Mouse (Mus musculus) embryonic facial prominence, embryonic 13.5 days (tissue): ENCODE measurements around the gene Frem1. TPM values are rescaled to one million over a fixed set of nuclear protein-coding genes. Genes with fewer than 3 reads are reported as not detected.

Experiments
- ATAC-seq: fragments of 200-750 bp; cut with Nextera tagmentation; 2 replicates; pipeline ENCODE4 v1.8.0; 2017; ENCODE audit warnings: low read depth; ENCODE audit not compliant: insufficient number of reproducible peaks, insufficient read depth, low FRiP score, low TSS enrichment
- H3K27ac ChIP-seq: fragments of 300-500 bp; sonication (generic); 2 replicates; pipeline ENCODE4 v1.5.1; 2015; ENCODE audit warnings: moderate library complexity, mild to moderate bottlenecking, inconsistent platforms
- H3K27me3 ChIP-seq: fragments of 300-500 bp; sonication (generic); 2 replicates; pipeline ENCODE4 v1.6.1; 2015; ENCODE audit warnings: mild to moderate bottlenecking, inconsistent platforms
- H3K36me3 ChIP-seq: fragments of 300-500 bp; sonication (generic); 2 replicates; pipeline ENCODE4 v1.6.1; 2015; ENCODE audit warnings: mild to moderate bottlenecking, inconsistent platforms
- H3K4me1 ChIP-seq: fragments of 300-500 bp; sonication (generic); 2 replicates; pipeline ENCODE4 v1.6.1; 2015; ENCODE audit warnings: inconsistent platforms
- H3K4me2 ChIP-seq: fragments of 300-500 bp; sonication (generic); 2 replicates; pipeline ENCODE4 v1.6.1; 2015; ENCODE audit warnings: moderate library complexity, mild to moderate bottlenecking, inconsistent platforms
- H3K4me3 ChIP-seq: fragments of 300-500 bp; sonication (generic); 2 replicates; pipeline ENCODE4 v1.5.1; 2015; ENCODE audit warnings: mild to moderate bottlenecking, inconsistent platforms
- H3K9ac ChIP-seq: fragments of 300-500 bp; sonication (generic); 2 replicates; pipeline ENCODE4 v1.6.1; 2015; ENCODE audit warnings: mild to moderate bottlenecking, inconsistent platforms
- H3K9me3 ChIP-seq: fragments of 300-500 bp; sonication (generic); 2 replicates; pipeline ENCODE4 v1.6.1; 2016; ENCODE audit warnings: inconsistent platforms
- WGBS: fragments of 180-500 bp; shearing (Covaris S2); methylation state at CpG from one replicate; pipeline ENCODE4 v1.1.7; 2015; ENCODE audit warnings: mixed read lengths; 5-methylcytosine and 5-hydroxymethylcytosine counted together
- polyA plus RNA-seq: library from polyadenylated mRNA; unstranded; fragments of >200 nt; fragmentation: Nextera tagmentation; extraction: Ambion mirVana; gene quantifications from 2 replicates; pipeline ENCODE4 v1.2.1, GENCODE M21; 2015

The Frem1 gene
- polyA plus RNA-seq, 1 experiment from 2014 or later = 23.2 TPM

DNA sequence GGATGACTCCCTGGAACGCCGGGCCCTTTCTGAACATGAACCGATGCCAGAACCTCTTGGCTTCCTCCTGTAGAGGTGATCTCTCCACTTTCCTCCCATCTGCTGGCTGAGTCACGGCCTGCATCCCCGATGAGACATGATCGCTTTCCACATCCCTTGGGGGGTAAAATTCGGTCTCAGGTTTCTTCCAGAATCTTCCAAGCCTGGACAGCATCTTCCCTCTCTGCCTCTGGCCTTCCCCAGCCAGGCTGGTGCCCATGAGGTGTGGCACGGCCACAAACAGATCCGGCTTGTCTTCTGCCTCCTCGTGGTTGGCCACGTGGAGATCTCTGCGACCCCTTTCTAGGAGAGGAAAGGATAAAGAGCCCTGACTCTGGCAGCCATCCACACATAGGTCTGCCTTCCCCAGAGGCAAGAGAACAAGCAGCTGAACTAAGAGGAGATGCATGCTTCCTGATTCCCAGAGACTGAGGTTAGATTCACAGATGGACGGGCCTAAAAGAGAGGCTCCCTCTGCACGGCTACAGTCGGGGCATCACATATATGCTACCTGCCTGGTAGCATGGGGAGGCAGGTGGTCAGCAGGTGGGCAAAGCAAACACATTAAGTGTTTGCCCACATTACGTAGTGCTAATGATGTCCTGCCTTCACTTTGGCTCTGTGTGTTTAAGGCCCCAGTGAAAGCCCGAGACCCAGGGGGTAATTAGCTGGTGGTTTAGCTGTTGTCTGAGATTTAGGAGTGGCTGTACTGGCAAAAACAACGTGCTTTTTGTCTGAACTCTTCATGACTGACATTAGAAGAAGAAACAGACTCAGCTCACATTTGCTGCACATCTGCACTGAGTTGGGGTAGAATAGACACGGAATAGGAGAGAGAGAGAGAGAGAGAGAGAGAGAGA, 167.3 kb downstream of the Frem1 start, which contains the start of gene Cer1:
TSS of gene Cer1 (minus strand) at position 513 of the 899 bp plus-strand sequence.
- Histone ChIP-seq H3K36me3 (no peaks in the 10 kb centered on the region), H3K4me2 (no peak within 1 kb of the TSS), H3K4me3 (no peak within 1 kb of the TSS), H3K27ac (peak within 1 kb of the TSS; percentile 34; the same call in 1 of the 2 replicates), H3K4me1 (peaks cover 24% of the 10 kb centered on the region), H3K27me3 (no peaks in the 10 kb centered on the region), H3K9me3 (no peaks in the 10 kb centered on the region), H3K9ac (no peak within 1 kb of the TSS)
- ATAC-seq = no peak
- 55% methylated on average over 18 of the region's 19 CpGs for WGBS

DNA sequence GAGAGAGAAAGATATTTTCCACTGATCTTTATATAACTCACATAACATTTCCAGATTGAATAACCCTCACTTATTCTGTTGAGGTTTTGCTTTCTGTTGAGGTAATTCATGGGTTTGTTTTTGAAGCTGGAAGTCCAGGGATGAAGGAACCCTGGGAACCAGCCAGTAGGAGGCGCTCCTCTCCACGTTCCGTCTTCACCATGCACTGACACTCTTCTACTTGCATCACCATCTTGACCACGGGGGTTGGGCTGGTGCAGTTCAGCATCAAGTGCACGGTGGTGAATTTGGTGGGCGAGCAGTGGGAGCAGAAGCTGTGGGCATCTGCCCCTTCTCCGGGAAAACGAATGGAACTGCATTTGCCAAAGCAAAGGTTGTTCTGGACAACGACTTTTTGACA, 169.6 kb downstream of the Frem1 start:
- H3K4me1 ChIP-seq = peaks cover 17% of the 10 kb centered on the region
- 89% methylated on average over 9 of the region's 9 CpGs for WGBS

DNA sequence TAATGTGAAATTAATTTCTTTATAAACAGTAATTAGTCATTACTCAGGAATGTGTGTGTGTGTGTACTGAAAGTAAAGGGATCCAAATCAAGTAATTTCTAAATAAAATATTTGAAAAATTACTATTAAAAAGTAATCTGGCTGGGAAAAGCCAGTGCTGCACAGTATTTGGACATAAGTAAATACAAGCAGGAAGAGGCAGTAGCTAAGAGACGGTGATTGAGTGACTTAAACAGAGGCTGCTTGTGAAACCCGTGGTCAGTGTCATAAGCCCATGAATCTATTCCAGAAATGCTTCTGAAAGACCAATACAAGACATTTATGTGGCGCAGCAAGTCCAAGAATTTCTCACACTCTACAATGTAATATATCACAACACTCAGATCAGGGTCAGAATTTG, 170.8 kb downstream of the Frem1 start:
- H3K4me2 ChIP-seq = no peak overlapping the region
- H3K36me3 ChIP-seq = no peaks in the 10 kb centered on the region
- no peak overlapping the region for H3K4me3 ChIP-seq
- no peaks in the 10 kb centered on the region for H3K27me3 ChIP-seq
- peaks cover 17% of the 10 kb centered on the region for H3K4me1 ChIP-seq
- ATAC-seq = no peak
- H3K9ac ChIP-seq = no peak overlapping the region
- no peaks in the 10 kb centered on the region for H3K9me3 ChIP-seq
- no peak overlapping the region for H3K27ac ChIP-seq
- WGBS = 82% methylated on average over 3 of the region's 3 CpGs

More for the DNA sequence above, 169.6 kb downstream of the Frem1 start:
- no peak overlapping the region for H3K9ac ChIP-seq
- H3K9me3 ChIP-seq = no peaks in the 10 kb centered on the region
- no peak overlapping the region for H3K4me2 ChIP-seq
- H3K27me3 ChIP-seq = no peaks in the 10 kb centered on the region
- H3K4me3 ChIP-seq = no peak overlapping the region
- H3K27ac ChIP-seq = no peak overlapping the region
- no peaks in the 10 kb centered on the region for H3K36me3 ChIP-seq
- no peak for ATAC-seq

- no peak for ATAC-seq
- Histone ChIP-seq H3K27me3 (no peaks in the 10 kb centered on the region), H3K36me3 (no peaks in the 10 kb centered on the region), H3K4me1 (peaks cover 10% of the 10 kb centered on the region), H3K4me2 (no peak overlapping the region), H3K4me3 (no peak overlapping the region), H3K9me3 (no peaks in the 10 kb centered on the region), H3K9ac (no peak overlapping the region), H3K27ac (no peak overlapping the region)
- 80% methylated on average over 2 of the region's 2 CpGs for WGBS
These were observed 171.9 kb downstream of the Frem1 start for GRCm38 (mm10) chr4:82880243-82880642.

DNA sequence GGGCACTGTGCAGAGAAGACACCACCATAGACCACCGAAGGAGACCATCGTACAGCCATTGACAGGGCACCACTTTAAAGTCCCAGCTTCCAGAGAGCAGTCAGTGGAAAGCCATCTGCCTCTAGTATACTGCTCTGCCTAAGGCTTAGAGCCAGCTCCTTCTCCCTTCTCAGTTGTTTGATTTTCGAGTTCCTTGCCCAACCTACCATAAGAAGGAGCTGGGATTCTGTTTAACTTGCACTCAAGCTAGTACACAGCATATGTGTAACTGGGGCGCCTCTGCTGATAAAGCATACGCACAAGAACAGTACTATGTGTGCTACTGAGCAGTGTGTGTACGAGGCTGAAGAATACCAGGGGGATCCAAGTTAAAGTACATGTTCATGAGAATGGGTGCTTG, 173.0 kb downstream of the Frem1 start:
- WGBS = 83% methylated on average over 6 of the region's 6 CpGs
- ATAC-seq = no peak
- Histone ChIP-seq H3K36me3 (no peaks in the 10 kb centered on the region), H3K27me3 (no peaks in the 10 kb centered on the region), H3K4me3 (no peak overlapping the region), H3K27ac (no peak overlapping the region), H3K4me2 (no peak overlapping the region), H3K9me3 (no peaks in the 10 kb centered on the region), H3K4me1 (0 out of 2 replicates have a peak, but pooled peaks cover 3% of the 10 kb centered on the region), H3K9ac (no peak overlapping the region)

DNA sequence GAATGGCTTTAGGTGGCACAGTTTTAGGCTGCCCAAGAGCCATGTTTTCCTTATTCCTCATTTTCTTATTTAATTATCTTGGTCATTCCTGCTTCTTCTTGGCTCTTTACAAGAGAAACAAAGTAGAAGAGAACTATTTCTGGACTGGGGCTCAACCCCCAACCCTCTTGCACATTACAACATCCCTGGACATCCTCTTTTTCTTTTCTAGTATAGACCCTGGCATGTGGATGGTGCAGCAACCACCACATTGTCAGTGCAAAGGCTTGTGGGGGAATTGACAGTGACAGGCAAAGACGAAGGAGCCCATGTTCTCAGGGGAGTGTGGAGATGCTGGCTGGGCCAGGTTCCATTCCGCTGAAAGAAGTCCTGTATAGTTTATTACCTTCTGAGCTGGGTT, 175.5 kb downstream of the Frem1 start:
- peaks cover 15% of the 10 kb centered on the region for H3K4me1 ChIP-seq
- H3K27me3 ChIP-seq = no peaks in the 10 kb centered on the region

GRCm38 (mm10) chr4:82875532-82875931, 176.6 kb downstream of the Frem1 start:
- Histone ChIP-seq H3K4me3 (no peak overlapping the region), H3K9ac (no peak overlapping the region), H3K4me2 (no peak overlapping the region), H3K4me1 (peaks cover 15% of the 10 kb centered on the region), H3K27me3 (no peaks in the 10 kb centered on the region), H3K9me3 (no peaks in the 10 kb centered on the region), H3K27ac (no peak overlapping the region), H3K36me3 (no peaks in the 10 kb centered on the region)
- no peak for ATAC-seq
- whole genome bisulfite sequencing = 49% methylated on average over 4 of the region's 4 CpGs

More for the DNA sequence above, 175.5 kb downstream of the Frem1 start:
- ATAC-seq = no peak
- no peak overlapping the region for H3K4me3 ChIP-seq
- H3K36me3 ChIP-seq = no peaks in the 10 kb centered on the region
- no peaks in the 10 kb centered on the region for H3K9me3 ChIP-seq
- 85% methylated on average over 2 of the region's 2 CpGs for WGBS
- no peak overlapping the region for H3K9ac ChIP-seq
- H3K4me2 ChIP-seq = no peak overlapping the region
- no peak overlapping the region for H3K27ac ChIP-seq

- no peak for ATAC-seq
- Histone ChIP-seq H3K4me3 (no peak overlapping the region), H3K4me2 (no peak overlapping the region), H3K27me3 (no peaks in the 10 kb centered on the region), H3K9ac (no peak overlapping the region), H3K4me1 (peaks cover 15% of the 10 kb centered on the region), H3K9me3 (no peaks in the 10 kb centered on the region), H3K27ac (no peak overlapping the region), H3K36me3 (no peaks in the 10 kb centered on the region)
- 57% methylated on average over 4 of the region's 4 CpGs for WGBS
These were observed 177.3 kb downstream of the Frem1 start for GRCm38 (mm10) chr4:82874791-82875190.

DNA sequence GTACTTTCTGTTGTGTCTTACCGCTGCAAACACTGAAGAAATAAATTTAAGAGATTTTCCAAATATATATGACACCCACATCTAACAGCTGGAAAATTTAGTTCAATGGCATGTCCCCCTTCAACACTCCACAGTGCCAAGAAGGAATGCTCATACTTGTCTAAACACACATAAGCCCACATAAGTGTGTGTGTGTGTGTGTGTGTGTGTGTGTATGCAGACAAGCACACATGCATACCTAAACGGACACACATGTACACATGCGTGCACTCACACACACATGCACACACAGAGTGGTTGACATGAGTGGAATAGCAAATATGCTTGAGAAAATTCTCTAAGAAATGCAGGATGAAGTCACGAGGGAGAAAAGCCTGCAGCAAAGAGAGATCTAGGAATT, 179.6 kb downstream of the Frem1 start:
- WGBS = 71% methylated on average over 4 of the region's 4 CpGs
- H3K4me2 ChIP-seq = no peak overlapping the region

DNA sequence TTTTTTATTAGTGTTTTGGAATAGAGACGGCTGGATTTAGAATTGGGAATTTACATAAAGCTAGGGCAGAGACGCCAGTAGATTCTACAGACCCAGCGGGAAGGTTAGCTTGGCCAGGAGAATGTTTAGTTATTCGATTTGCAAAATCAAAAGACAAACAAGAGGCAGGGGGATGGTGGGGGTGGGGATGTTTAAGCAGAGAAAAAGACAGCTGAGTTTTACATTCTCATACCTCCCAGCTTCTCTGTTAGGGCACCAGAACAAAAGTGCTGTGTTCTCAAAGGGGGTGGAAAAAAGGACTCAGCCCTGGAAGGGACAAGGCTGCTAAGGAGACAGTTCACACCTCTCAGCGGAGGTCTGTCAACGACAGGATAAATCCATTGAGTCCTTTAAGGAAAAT, 180.0 kb downstream of the Frem1 start:
- Histone ChIP-seq H3K4me2 (no peak overlapping the region), H3K27me3 (no peaks in the 10 kb centered on the region), H3K4me1 (peaks cover 15% of the 10 kb centered on the region), H3K9me3 (no peaks in the 10 kb centered on the region), H3K27ac (no peak overlapping the region), H3K4me3 (no peak overlapping the region), H3K36me3 (no peaks in the 10 kb centered on the region), H3K9ac (no peak overlapping the region)
- no peak for ATAC-seq
- 35% methylated on average over 6 of the region's 6 CpGs for whole genome bisulfite sequencing

More for the DNA sequence above, 179.6 kb downstream of the Frem1 start:
- ATAC-seq = no peak
- no peak overlapping the region for H3K4me3 ChIP-seq
- H3K36me3 ChIP-seq = no peaks in the 10 kb centered on the region
- 0 out of 2 replicates have a peak overlapping the region, but pooled peaks have one; percentile 22 for H3K27ac ChIP-seq
- peaks cover 15% of the 10 kb centered on the region for H3K4me1 ChIP-seq
- H3K9ac ChIP-seq = no peak overlapping the region
- no peaks in the 10 kb centered on the region for H3K9me3 ChIP-seq
- no peaks in the 10 kb centered on the region for H3K27me3 ChIP-seq

DNA sequence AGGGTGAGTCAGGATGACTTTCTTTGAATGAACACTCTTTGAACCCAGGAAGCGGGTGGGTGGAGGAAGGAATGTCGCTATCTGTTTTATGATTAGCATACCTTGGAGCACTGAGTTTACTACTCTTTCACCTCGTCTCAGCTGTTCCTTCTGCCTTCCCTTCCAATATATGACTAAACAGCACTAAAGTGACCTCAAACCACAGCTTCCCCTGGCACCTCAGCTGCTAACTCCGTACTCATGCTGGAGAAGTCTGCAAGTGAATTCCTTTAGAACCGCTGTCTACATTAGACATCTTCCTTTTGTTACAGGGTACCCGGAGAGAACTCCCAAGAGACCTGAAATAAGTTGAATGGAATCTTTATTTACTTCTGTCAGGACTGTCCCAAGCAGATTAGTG, 181.2 kb downstream of the Frem1 start:
- 74% methylated on average over 6 of the region's 6 CpGs for WGBS
- H3K4me1 ChIP-seq = peaks cover 15% of the 10 kb centered on the region

More for the DNA sequence above, 181.2 kb downstream of the Frem1 start:
- Histone ChIP-seq H3K27ac (no peak overlapping the region), H3K9ac (no peak overlapping the region), H3K36me3 (no peaks in the 10 kb centered on the region), H3K4me3 (no peak overlapping the region), H3K4me2 (no peak overlapping the region), H3K9me3 (no peaks in the 10 kb centered on the region), H3K27me3 (no peaks in the 10 kb centered on the region)
- no peak for ATAC-seq
